9 mouse cellular contexts compared by ENCODE assay signal in the genomic region with DNA sequence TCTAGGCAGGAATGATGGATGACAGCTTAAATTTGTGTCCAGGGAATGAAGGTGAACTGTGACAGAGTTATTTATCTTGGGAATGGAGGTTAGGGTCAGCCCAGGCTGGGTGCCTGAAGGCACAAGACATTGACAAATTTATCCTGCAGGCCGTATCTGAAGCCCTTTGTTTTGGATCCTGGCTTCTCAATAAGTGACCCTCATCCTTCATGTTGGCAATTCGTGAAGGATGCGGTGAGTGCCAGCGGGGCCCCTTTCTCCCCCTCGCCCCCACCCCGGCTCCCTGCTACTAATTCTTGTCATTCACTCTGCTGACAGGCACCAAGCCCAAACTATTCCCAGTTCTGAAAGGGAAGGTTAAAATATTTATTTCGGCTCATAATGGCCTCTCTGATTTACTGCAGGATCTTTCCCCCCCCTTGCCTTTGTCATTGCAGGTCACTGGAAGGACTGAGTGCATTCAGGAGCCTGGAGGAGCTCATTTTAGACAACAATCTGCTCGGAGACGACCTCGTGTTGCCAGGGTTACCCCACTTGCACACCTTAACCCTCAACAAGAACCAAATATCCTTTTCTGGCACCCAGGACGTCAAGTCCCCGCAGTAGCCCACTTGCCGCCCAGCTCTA.
DNase-seq lines count a peak whose midpoint lies in the region; ATAC-seq lines count a peak whose summit lies in the region.
"Had no signal": no experiment of that assay in that cellular context is flagged by ENCODE, and none has a peak within 500 bp of the region (broad histone marks: within the 10 kb centered on the region; RNA-seq: fewer than 3 reads in every experiment).

No protein-coding gene starts in this region.

- no peaks in the 10 kb centered on the region for H3K36me3 ChIP-seq in hindbrain, embryonic 16.5 days (ENCODE audit: control insufficient read depth, insufficient read depth, low read length)
- no peaks in the 10 kb centered on the region for H3K36me3 ChIP-seq in midbrain, embryonic 12.5 days
- H3K36me3 ChIP-seq: liver, embryonic 15.5 days had no signal

- H3K4me3 ChIP-seq in hindbrain, embryonic 16.5 days (ENCODE audit: low read length), result peak overlapping the region; percentile 19
- H3K4me3 ChIP-seq in midbrain, embryonic 12.5 days, result 0 out of 2 replicates have a peak overlapping the region, but pooled peaks have one; percentile 12
- H3K4me3 ChIP-seq: liver, embryonic 15.5 days had no signal

- H3K9ac ChIP-seq in hindbrain, embryonic 16.5 days (ENCODE audit: low read depth, low read length), result no peak overlapping the region; the same call in 1 of the 2 replicates
- no peak overlapping the region for H3K9ac ChIP-seq in midbrain, embryonic 12.5 days (replicated peaks)
- H3K9ac ChIP-seq: liver, embryonic 15.5 days had no signal

- peaks cover 10% of the 10 kb centered on the region for H3K4me1 ChIP-seq in hindbrain, embryonic 16.5 days (ENCODE audit: control insufficient read depth, insufficient read depth, low read depth, low read length)
- peaks cover 41% of the 10 kb centered on the region for H3K4me1 ChIP-seq in midbrain, embryonic 12.5 days
- H3K4me1 ChIP-seq: liver, embryonic 15.5 days had no signal

- WGBS in hindbrain, embryonic 16.5 days, result 22% methylated on average over 13 of the region's 13 CpGs
- 13% methylated on average over 13 of the region's 13 CpGs for WGBS in midbrain, embryonic 12.5 days

- 0 out of 2 replicates have a peak, but pooled peaks cover 4% of the 10 kb centered on the region for H3K27me3 ChIP-seq in hindbrain, embryonic 16.5 days (replicated peaks; ENCODE audit: control insufficient read depth, insufficient read depth, low read length)
- H3K27me3 ChIP-seq in midbrain, embryonic 12.5 days, result peaks cover 63% of the 10 kb centered on the region
- H3K27me3 ChIP-seq: liver, embryonic 15.5 days had no signal

- H3K9me3 ChIP-seq in hindbrain, embryonic 16.5 days (ENCODE audit: control insufficient read depth, low read length), result no peaks in the 10 kb centered on the region
- no peaks in the 10 kb centered on the region for H3K9me3 ChIP-seq in midbrain, embryonic 12.5 days
- H3K9me3 ChIP-seq: liver, embryonic 15.5 days had no signal

- peak overlapping the region; percentile 34; the same call in 1 of the 2 replicates for H3K27ac ChIP-seq in hindbrain, embryonic 16.5 days (ENCODE audit: low read depth, low read length)
- H3K27ac ChIP-seq in midbrain, embryonic 12.5 days (replicated peaks), result peak overlapping the region; percentile 22; the same call in 1 of the 2 replicates
- H3K27ac ChIP-seq: liver, embryonic 15.5 days had no signal

- DNase-seq in cerebellum, adult 9-10 months, result peak; percentile 5
- DNase-seq in brain, adult 2 months (ENCODE audit: low read depth, low spot score), result peak; percentile 16
- DNase-seq in frontal cortex, adult 2 months (ENCODE audit: extremely low spot score in 1 of 2, low spot score in 1 of 2), result no peak
- DNase-seq in gastrocnemius, postnatal 4 days (ENCODE audit: low spot score in 2 of 2), result no peak

- ATAC-seq in cerebellum, adult (ENCODE audit: insufficient number of reproducible peaks, low FRiP score, low TSS enrichment), result no peak
- peak; percentile 83 for ATAC-seq in hindbrain, embryonic 16.5 days
- ATAC-seq in midbrain, embryonic 12.5 days (ENCODE audit: low FRiP score, low read depth), result peak; percentile 77
- no peak for ATAC-seq in frontal cortex, adult (ENCODE audit: low TSS enrichment)

- H3K4me2 ChIP-seq in hindbrain, embryonic 16.5 days (ENCODE audit: low read length), result peak overlapping the region; percentile 46
- H3K4me2 ChIP-seq in midbrain, embryonic 12.5 days (replicated peaks), result peak overlapping the region; percentile 38
- H3K4me2 ChIP-seq: liver, embryonic 15.5 days had no signal

Comparison
In these comparisons a context has a peak if more than half of its experiments do, and no peak if none do; other contexts are left out.
1. DNase-seq: peak in cerebellum, adult 9-10 months (single experiment) and brain, adult 2 months (single experiment); none in frontal cortex, adult 2 months (0 of 2) and gastrocnemius, postnatal 4 days (0 of 2).
2. ATAC-seq: peak in hindbrain, embryonic 16.5 days (single experiment) and midbrain, embryonic 12.5 days (single experiment); none in cerebellum, adult (single experiment) and frontal cortex, adult (single experiment).